7 mouse cellular contexts compared by ENCODE assay signal in genomic region chr17:88064347-88065030, GRCm38 (mm10). TPM values are rescaled to one million over a fixed set of nuclear protein-coding genes. Genes with fewer than 3 reads are reported as not detected.
DNase-seq lines count a peak whose midpoint lies in the region; ATAC-seq lines count a peak whose summit lies in the region.

No protein-coding gene starts in this region.

- ATAC-seq in inflammation-experienced regulatory T-cells, adult 6 months, result peak; percentile 30
- peak; percentile 11 for ATAC-seq in megakaryocyte progenitor cell, adult 5-6 weeks (replicated peaks; ENCODE audit: poor library complexity)

- DNase-seq in adrenal gland, adult (ENCODE audit: inconsistent age in 2 of 2, low spot score in 1 of 2), result peak; percentile 74 to 88
- DNase-seq in cerebellum, postnatal 4 days (ENCODE audit: low spot score in 2 of 2), result peak; percentile 35 to 55
- peak; percentile 68 for DNase-seq in gastrocnemius, postnatal 14 days
- peak; percentile 55 to 62 for DNase-seq in left cerebral cortex, postnatal 14 days (ENCODE audit: low spot score in 2 of 2)
- DNase-seq in right cerebral cortex, postnatal 4 days, result peak; percentile 64

- intact Hi-C loops in gastrocnemius, postnatal 14 days (cut with DNase I; ENCODE audit: low total_unique reads), result no loop called here
- intact Hi-C loops in left cerebral cortex, postnatal 14 days (cut with DNase I), result loop anchor here (2.0 to 10.0 kb wide), 3 partner anchors 38 to 380 kb away; partner anchors contain the start of gene Foxn2

RNA-seq across cellular contexts. Expression of gene Fbxo11, which starts 0.6 kb away (rescaled TPM):
- 10 to 100 TPM; 32.3 to 33.7 TPM for total RNA-seq in gastrocnemius, postnatal 14 days (2021)
- polyA plus RNA-seq in inflammation-experienced regulatory T-cells, adult 6 months (2017; shearing (Covaris generic)), result 10 to 100 TPM; 15.8 to 26.4 (median 17.9) TPM
- 100 to 1,000 TPM; 109 to 115 TPM for total RNA-seq in left cerebral cortex, postnatal 14 days (2021)
- 32.0 and 35.0 TPM in 2 replicates for total RNA-seq in megakaryocyte progenitor cell, adult 5-6 weeks (2015)
- total RNA-seq in megakaryocyte progenitor cell, adult 5-6 weeks (2017), result 17.8 and 22.7 TPM in 2 replicates

Comparison
In these comparisons a context has a peak if more than half of its experiments do, and no peak if none do; other contexts are left out.
1. Peak in every context shown above with its lines: DNase-seq and ATAC-seq.